Mouse (Mus musculus) liver, embryonic 12.5 days (tissue): Measurements from ENCODE around the gene Tmem45a2. TPM values are rescaled to one million over a fixed set of nuclear protein-coding genes. Genes with fewer than 3 reads are reported as not detected.

Experiments used
- ATAC-seq: fragments of 200-750 bp; cut with Nextera tagmentation; 2 replicates; pipeline ENCODE4 v1.8.0; 2017; ENCODE audit warnings: moderate number of reproducible peaks, mild to moderate bottlenecking, moderate library complexity
- H3K27ac ChIP-seq: fragments of 300-500 bp; sonication (generic); 2 replicates; pipeline ENCODE4 v1.5.1; 2016; ENCODE audit warnings: mild to moderate bottlenecking
- H3K27me3 ChIP-seq: fragments of 300-500 bp; sonication (generic); replicated peaks from 2 replicates; pipeline ENCODE4 v1.6.1; 2016; ENCODE audit warnings: mild to moderate bottlenecking, moderate library complexity
- H3K36me3 ChIP-seq: fragments of 300-500 bp; sonication (generic); 2 replicates; pipeline ENCODE4 v1.6.1; 2016; ENCODE audit warnings: mild to moderate bottlenecking, moderate library complexity
- H3K4me1 ChIP-seq: fragments of 300-500 bp; sonication (generic); 2 replicates; pipeline ENCODE4 v1.6.1; 2016
- H3K4me2 ChIP-seq: fragments of 300-500 bp; sonication (generic); 2 replicates; pipeline ENCODE4 v1.6.1; 2016; ENCODE audit warnings: mild to moderate bottlenecking, moderate library complexity
- H3K4me3 ChIP-seq: fragments of 300-500 bp; sonication (generic); 2 replicates; pipeline ENCODE4 v1.5.1; 2016; ENCODE audit warnings: mild to moderate bottlenecking, moderate library complexity
- H3K9ac ChIP-seq: fragments of 300-500 bp; sonication (generic); 2 replicates; pipeline ENCODE4 v1.6.1; 2016; ENCODE audit warnings: mild to moderate bottlenecking, moderate library complexity
- H3K9me3 ChIP-seq: fragments of 300-500 bp; sonication (generic); replicated peaks from 2 replicates; pipeline ENCODE4 v1.6.1; 2016; ENCODE audit warnings: mild to moderate bottlenecking, moderate library complexity
- WGBS: fragments of 180-500 bp; shearing (Covaris S2); methylation state at CpG from one replicate; pipeline ENCODE4 v1.1.7; 2016; ENCODE audit not compliant: insufficient replicate concordance; 5-methylcytosine and 5-hydroxymethylcytosine counted together
- polyA plus RNA-seq: library from polyadenylated mRNA; unstranded; fragments of >200 nt; fragmentation: Nextera tagmentation; extraction: Ambion mirVana; gene quantifications from 2 replicates; pipeline ENCODE4 v1.2.1, GENCODE M21; 2016

Tmem45a2 gene
- polyA plus RNA-seq, result 0.08 TPM in 1 of 2 replicates, not detected in the other

GRCm38 (mm10) chr16:57071132-57071639 lies at the start of gene Tmem45a2:
TSS of gene Tmem45a2 (minus strand) at chr16:57071372.
- H3K9me3 ChIP-seq, result no peaks in the 10 kb centered on the region
- ATAC-seq, result no peak
- no peak within 1 kb of the TSS for H3K9ac ChIP-seq
- H3K27ac ChIP-seq, result no peak within 1 kb of the TSS
- H3K4me3 ChIP-seq, result no peak within 1 kb of the TSS
- WGBS, result 75% methylated on average over 5 of the region's 5 CpGs
- H3K36me3 ChIP-seq, result no peaks in the 10 kb centered on the region
- no peaks in the 10 kb centered on the region for H3K4me1 ChIP-seq
- H3K27me3 ChIP-seq, result no peaks in the 10 kb centered on the region
- H3K4me2 ChIP-seq, result no peak within 1 kb of the TSS

GRCm38 (mm10) chr16:57117562-57117961 lies 46.4 kb upstream of the Tmem45a2 start:
- no peak overlapping the region for H3K9ac ChIP-seq
- peaks cover 7% of the 10 kb centered on the region for H3K27me3 ChIP-seq
- H3K36me3 ChIP-seq, result no peaks in the 10 kb centered on the region
- no peak overlapping the region for H3K27ac ChIP-seq
- no peaks in the 10 kb centered on the region for H3K9me3 ChIP-seq
- peaks cover 9% of the 10 kb centered on the region for H3K4me1 ChIP-seq
- H3K4me3 ChIP-seq, result no peak overlapping the region
- WGBS, result 47% methylated on average over 2 of the region's 2 CpGs
- H3K4me2 ChIP-seq, result no peak overlapping the region
- no peak for ATAC-seq

- Histone ChIP-seq H3K27ac (no peak overlapping the region), H3K36me3 (no peaks in the 10 kb centered on the region), H3K4me1 (peaks cover 6% of the 10 kb centered on the region), H3K9me3 (no peaks in the 10 kb centered on the region), H3K4me3 (no peak overlapping the region), H3K4me2 (no peak overlapping the region), H3K27me3 (peaks cover 7% of the 10 kb centered on the region), H3K9ac (no peak overlapping the region)
- no peak for ATAC-seq
These were observed 44.9 kb upstream of the Tmem45a2 start for GRCm38 (mm10) chr16:57116066-57116465.

GRCm38 (mm10) chr16:57106185-57106960 lies 35.2 kb upstream of the Tmem45a2 start:
- H3K36me3 ChIP-seq, result no peaks in the 10 kb centered on the region
- no peaks in the 10 kb centered on the region for H3K9me3 ChIP-seq
- no peaks in the 10 kb centered on the region for H3K4me1 ChIP-seq
- no peak overlapping the region for H3K4me3 ChIP-seq
- no peak for ATAC-seq
- no peak overlapping the region for H3K4me2 ChIP-seq
- H3K27ac ChIP-seq, result no peak overlapping the region
- no peaks in the 10 kb centered on the region for H3K27me3 ChIP-seq
- no peak overlapping the region for H3K9ac ChIP-seq
- WGBS, result 53% methylated on average over 5 of the region's 5 CpGs

- Histone ChIP-seq H3K4me3 (no peak overlapping the region), H3K9ac (no peak overlapping the region), H3K27ac (no peak overlapping the region), H3K4me1 (no peaks in the 10 kb centered on the region), H3K9me3 (no peaks in the 10 kb centered on the region), H3K27me3 (no peaks in the 10 kb centered on the region), H3K4me2 (no peak overlapping the region), H3K36me3 (no peaks in the 10 kb centered on the region)
- WGBS, result 67% methylated on average over 1 of the region's 1 CpGs
- no peak for ATAC-seq
These were observed 30.0 kb upstream of the Tmem45a2 start for GRCm38 (mm10) chr16:57101174-57101573.

GRCm38 (mm10) chr16:57099572-57100237 lies 28.5 kb upstream of the Tmem45a2 start:
- H3K27ac ChIP-seq, result no peak overlapping the region
- no peak for ATAC-seq
- no peaks in the 10 kb centered on the region for H3K27me3 ChIP-seq
- no peak overlapping the region for H3K4me2 ChIP-seq
- 56% methylated on average over 5 of the region's 5 CpGs for WGBS
- H3K9me3 ChIP-seq, result no peaks in the 10 kb centered on the region
- H3K36me3 ChIP-seq, result no peaks in the 10 kb centered on the region
- no peak overlapping the region for H3K9ac ChIP-seq
- no peaks in the 10 kb centered on the region for H3K4me1 ChIP-seq
- H3K4me3 ChIP-seq, result no peak overlapping the region

GRCm38 (mm10) chr16:57098468-57099144 lies 27.4 kb upstream of the Tmem45a2 start:
- Histone ChIP-seq H3K27ac (no peak overlapping the region), H3K27me3 (no peaks in the 10 kb centered on the region), H3K9me3 (no peaks in the 10 kb centered on the region), H3K36me3 (no peaks in the 10 kb centered on the region), H3K4me1 (no peaks in the 10 kb centered on the region), H3K4me3 (no peak overlapping the region), H3K4me2 (no peak overlapping the region), H3K9ac (no peak overlapping the region)
- ATAC-seq, result no peak
- WGBS, result 51% methylated on average over 7 of the region's 7 CpGs

- no peak overlapping the region for H3K4me2 ChIP-seq
- 52% methylated on average over 6 of the region's 6 CpGs for WGBS
- H3K27ac ChIP-seq, result no peak overlapping the region
- no peaks in the 10 kb centered on the region for H3K9me3 ChIP-seq
- no peaks in the 10 kb centered on the region for H3K27me3 ChIP-seq
- H3K36me3 ChIP-seq, result no peaks in the 10 kb centered on the region
- H3K4me1 ChIP-seq, result no peaks in the 10 kb centered on the region
- no peak overlapping the region for H3K9ac ChIP-seq
- no peak overlapping the region for H3K4me3 ChIP-seq
- ATAC-seq, result no peak
These were observed 21.9 kb upstream of the Tmem45a2 start for GRCm38 (mm10) chr16:57092911-57093605.

GRCm38 (mm10) chr16:57092460-57092859 lies 21.3 kb upstream of the Tmem45a2 start:
- Histone ChIP-seq H3K36me3 (no peaks in the 10 kb centered on the region), H3K4me1 (no peaks in the 10 kb centered on the region), H3K9ac (no peak overlapping the region), H3K4me2 (no peak overlapping the region), H3K9me3 (no peaks in the 10 kb centered on the region), H3K27me3 (no peaks in the 10 kb centered on the region), H3K27ac (no peak overlapping the region), H3K4me3 (no peak overlapping the region)
- ATAC-seq, result no peak
- WGBS, result 38% methylated on average over 4 of the region's 4 CpGs

- H3K4me1 ChIP-seq, result no peaks in the 10 kb centered on the region
- no peaks in the 10 kb centered on the region for H3K36me3 ChIP-seq
- H3K27me3 ChIP-seq, result no peaks in the 10 kb centered on the region
- 59% methylated on average over 4 of the region's 4 CpGs for WGBS
- H3K4me3 ChIP-seq, result no peak overlapping the region
- no peak for ATAC-seq
- H3K9me3 ChIP-seq, result no peaks in the 10 kb centered on the region
- no peak overlapping the region for H3K27ac ChIP-seq
- H3K9ac ChIP-seq, result no peak overlapping the region
- no peak overlapping the region for H3K4me2 ChIP-seq
These were observed 8.4 kb upstream of the Tmem45a2 start for GRCm38 (mm10) chr16:57079577-57079976.

- Histone ChIP-seq H3K4me2 (no peak overlapping the region), H3K36me3 (no peaks in the 10 kb centered on the region), H3K9ac (no peak overlapping the region), H3K9me3 (no peaks in the 10 kb centered on the region), H3K4me1 (no peaks in the 10 kb centered on the region), H3K27me3 (no peaks in the 10 kb centered on the region), H3K4me3 (no peak overlapping the region), H3K27ac (no peak overlapping the region)
- 60% methylated on average over 7 of the region's 7 CpGs for WGBS
- ATAC-seq, result no peak
These were observed 4.8 kb upstream of the Tmem45a2 start for GRCm38 (mm10) chr16:57075986-57076385.
